Mouse (Mus musculus): Measurements from ENCODE around the gene Nek6.

DNA sequence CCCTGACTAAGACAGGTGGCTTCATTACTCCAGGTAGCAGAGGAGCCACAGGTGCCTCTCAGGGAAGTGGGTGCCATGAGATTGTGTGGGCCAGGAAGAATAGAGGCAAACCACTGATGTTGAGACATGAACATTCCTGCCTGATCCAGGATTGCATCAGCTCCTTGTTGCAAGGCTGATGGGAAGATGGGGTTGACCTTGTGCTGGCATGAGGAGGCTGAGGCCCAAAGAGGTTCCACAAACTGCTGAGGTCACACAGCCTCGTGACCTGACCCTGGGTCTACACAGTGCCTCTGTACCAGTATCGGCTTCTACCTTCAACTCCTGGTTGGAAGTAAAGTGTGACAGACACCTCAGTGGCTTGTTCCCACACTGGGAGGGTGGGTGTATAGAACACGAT, 13.6 kb downstream of the Nek6 start:
- TF ChIP-seq HCFC1 (IDR thresholded peaks at IDR 0.05; ENCODE audit: low read depth, low read length) (no peak), CTCF (IDR thresholded peaks at IDR 0.05 in 2 of 3, conservative IDR thresholded peaks at IDR 0.05 in 1 of 3; ENCODE audit: control insufficient read depth in 1 of 3, insufficient read depth in 1 of 3, low read depth in 2 of 3, low read length in 3 of 3, poor library complexity in 1 of 3, severe bottlenecking in 1 of 3) (no peak), TCF12 (IDR thresholded peaks at IDR 0.05; ENCODE audit: low read depth, low read length) (no peak), ZC3H11A (IDR thresholded peaks at IDR 0.05; ENCODE audit: low read depth, low read length) (no peak), UBTF (IDR thresholded peaks at IDR 0.05; ENCODE audit: borderline replicate concordance, insufficient read depth, low read depth, low read length) (no peak), EP300 (IDR thresholded peaks at IDR 0.05; ENCODE audit: low read depth in 1 of 2, low read length in 2 of 2) (no peak), RCOR1 (IDR thresholded peaks at IDR 0.05; ENCODE audit: low read depth, low read length) (no peak), POLR2AphosphoS2 (IDR thresholded peaks at IDR 0.05; ENCODE audit: low read length) (no peak)

All from MEL (cell line).